Mouse (Mus musculus) testis, postnatal 10 days (tissue): ENCODE results near the gene Pdap1.
"Not testable (repeated sequence)": the region's sequence is repeated elsewhere in the genome, so short reads cannot be mapped to it uniquely, and the experiment has no call there.

Experiments
- DNase-seq: peaks from one replicate; pipeline ENCODE4 v3.0.0; 2021; ENCODE audit warnings: low spot score

Gene Pdap1

DNA sequence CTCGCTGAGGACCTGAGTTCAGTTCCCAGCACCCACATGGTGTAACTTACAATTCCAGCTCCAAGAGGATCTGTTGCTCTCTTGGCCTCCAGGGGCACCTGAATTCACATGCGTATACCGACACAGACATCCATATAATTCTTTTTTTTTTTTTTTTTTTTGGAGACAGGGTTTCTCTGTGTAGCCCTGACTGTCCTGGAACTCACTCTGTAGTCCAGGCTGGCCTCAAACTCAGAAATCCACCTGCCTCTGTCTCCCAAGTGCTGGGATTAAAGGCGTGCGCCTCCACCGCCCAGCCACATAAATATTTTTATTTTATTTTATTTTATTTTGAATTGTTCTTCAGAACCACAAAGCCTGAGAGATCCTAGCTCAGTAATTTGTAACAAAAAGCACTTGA, 56.8 kb downstream of the Pdap1 start:
- not testable (repeated sequence) for DNase-seq

DNA sequence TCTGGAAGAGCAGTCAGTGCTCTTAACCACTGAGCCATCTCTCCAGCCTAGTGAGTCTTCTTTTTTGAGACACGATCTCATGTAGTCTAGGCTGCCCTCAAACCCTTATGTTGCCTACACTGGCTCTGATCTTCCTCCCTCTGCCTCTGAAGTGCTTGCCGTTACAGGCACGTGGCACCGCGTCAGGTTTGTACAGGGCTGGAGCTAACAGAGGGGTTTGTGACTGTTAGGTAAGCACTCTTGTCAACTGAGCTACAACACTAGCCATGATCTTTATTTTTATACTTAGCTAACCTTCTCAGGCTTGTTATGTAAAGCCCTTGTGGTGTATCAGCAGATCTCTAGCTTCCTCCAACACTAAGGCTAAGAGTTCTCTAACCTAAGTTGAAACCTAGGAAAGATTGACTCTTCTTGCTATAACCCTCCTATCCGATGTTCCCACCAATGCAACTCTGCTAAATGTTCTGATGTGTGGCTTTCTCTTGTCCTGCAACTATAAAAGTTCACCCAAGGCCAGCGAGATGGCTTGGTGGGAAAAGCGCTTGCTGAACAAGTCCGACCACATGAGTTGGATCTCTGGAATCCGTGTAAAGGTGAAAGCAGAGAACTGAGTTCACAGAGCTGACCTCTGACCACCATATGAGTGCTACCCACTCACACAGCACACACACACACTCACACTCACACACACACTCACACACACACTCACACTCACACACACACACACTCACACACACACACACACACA, 58.0 kb downstream of the Pdap1 start:
- no peak for DNase-seq
